Mouse (Mus musculus): ENCODE results near the gene Mpdu1.

DNA sequence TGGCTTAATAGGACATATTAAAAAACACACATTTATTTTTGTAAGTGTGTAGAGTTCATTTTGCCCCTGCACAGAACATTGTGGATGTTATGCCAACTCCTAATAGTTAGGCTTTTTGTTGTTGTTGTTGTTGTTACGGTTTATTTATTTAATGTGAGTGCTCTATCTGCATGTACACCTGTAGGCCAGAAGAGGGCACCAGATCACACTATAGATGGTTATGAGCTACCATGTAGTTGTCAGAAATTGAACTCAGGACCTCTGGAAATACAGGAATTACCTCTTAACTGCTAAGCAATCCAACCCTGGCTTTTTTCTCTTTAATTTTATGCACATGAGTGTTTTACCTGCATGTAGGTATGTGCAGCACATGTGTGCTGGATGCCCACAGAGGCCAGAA lies 32.6 kb downstream of the Mpdu1 start:
- TF ChIP-seq CTCF (IDR thresholded peaks at IDR 0.05; ENCODE audit: extremely low read depth, insufficient read length, insufficient replicate concordance, low read depth, low read length) (no peak), POLR2A (IDR thresholded peaks at IDR 0.05; ENCODE audit: low read depth, low read length) (no peak)

Data from small intestine, adult 2 months (tissue).